In the genomic region with DNA sequence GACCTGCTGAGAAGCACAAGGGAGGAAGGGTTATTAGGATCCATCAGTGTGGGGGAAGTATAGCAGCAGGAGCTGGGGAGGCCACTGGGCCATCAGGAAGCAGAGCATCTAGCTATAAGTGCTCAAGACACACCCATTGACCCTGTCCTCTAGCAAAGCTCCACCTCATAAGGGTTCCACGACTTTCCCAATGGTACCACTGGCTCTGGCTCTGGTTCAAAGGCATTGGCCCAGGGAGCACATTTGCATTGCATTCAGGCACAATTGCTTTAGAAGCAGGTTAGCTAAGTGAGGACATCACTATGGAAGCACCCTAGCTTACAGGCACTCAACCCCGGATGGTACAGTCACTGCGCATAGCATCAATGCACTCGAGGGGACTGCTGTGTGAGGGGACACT, we compare ENCODE assay signal across 26 mouse cellular contexts. TPM values are rescaled to one million over a fixed set of nuclear protein-coding genes. Genes with fewer than 3 reads are reported as not detected.
DNase-seq lines count a peak whose midpoint lies in the region; ATAC-seq lines count a peak whose summit lies in the region.
"Had no signal": no experiment of that assay in that cellular context is flagged by ENCODE, and none has a peak within 500 bp of the region (broad histone marks: within the 10 kb centered on the region; RNA-seq: fewer than 3 reads in every experiment).

No protein-coding gene starts in this region.

- DNase-seq in kidney, adult 11 months = peak; percentile 36
- peak; percentile 31 to 61 for DNase-seq in kidney, postnatal 25 days
- DNase-seq in kidney, adult 9 months = no peak
- DNase-seq in ES-CJ7 (ENCODE audit: low read depth, low spot score) = peak; percentile 42
- peak; percentile 57 for DNase-seq in ZHBTc4 (ENCODE audit: low read depth, low spot score)
- DNase-seq in lung, adult 18-20 months = no peak
- no peak for DNase-seq in left cerebral cortex, postnatal 4 days
- DNase-seq: adrenal gland, adult 2 months; adrenal gland, postnatal 10 days; adrenal gland, postnatal 25 days; B cell, adult 2 months; cerebellum, adult 11 months; cerebellum, adult 18-20 months; cerebellum, adult 8-10 months; cerebellum, adult 9-11 months; cerebellum, postnatal 14 days; cerebellum, postnatal 36 days; forebrain, postnatal 0 days had no signal

- 75% methylated on average over 4 of the region's 4 CpGs for WGBS in kidney, embryonic 15.5 days

- no peaks in the 10 kb centered on the region for H3K27me3 ChIP-seq in kidney, embryonic 15.5 days
- H3K27me3 ChIP-seq: CH12.LX; embryonic facial prominence, embryonic 12.5 days; forebrain, embryonic 13.5 days; forebrain, embryonic 15.5 days had no signal

- no peak overlapping the region for H3K4me2 ChIP-seq in kidney, embryonic 15.5 days
- H3K4me2 ChIP-seq: embryonic facial prominence, embryonic 12.5 days; forebrain, embryonic 13.5 days; forebrain, embryonic 15.5 days had no signal

- intact Hi-C loops in left cerebral cortex, postnatal 4 days (cut with DNase I) = no loop called here

- H3K36me3 ChIP-seq in kidney, embryonic 15.5 days = peaks cover 38% of the 10 kb centered on the region
- H3K36me3 ChIP-seq: embryonic facial prominence, embryonic 10.5 days; embryonic facial prominence, embryonic 12.5 days; forebrain, embryonic 15.5 days had no signal

- no peak overlapping the region for H3K4me3 ChIP-seq in kidney, embryonic 15.5 days (replicated peaks)
- H3K4me3 ChIP-seq: embryonic facial prominence, embryonic 10.5 days; embryonic facial prominence, embryonic 12.5 days; forebrain, embryonic 13.5 days; forebrain, embryonic 15.5 days had no signal

- H3K4me1 ChIP-seq in kidney, embryonic 15.5 days = peaks cover 23% of the 10 kb centered on the region
- H3K4me1 ChIP-seq: embryonic facial prominence, embryonic 12.5 days; forebrain, embryonic 15.5 days had no signal

- no peak overlapping the region for H3K9ac ChIP-seq in kidney, embryonic 15.5 days
- H3K9ac ChIP-seq: embryonic facial prominence, embryonic 12.5 days; forebrain, embryonic 13.5 days; forebrain, embryonic 15.5 days; forebrain, postnatal 0 days had no signal

- H3K9me3 ChIP-seq in kidney, embryonic 15.5 days (replicated peaks) = no peaks in the 10 kb centered on the region
- H3K9me3 ChIP-seq: embryonic facial prominence, embryonic 10.5 days; embryonic facial prominence, embryonic 12.5 days; forebrain, embryonic 13.5 days; forebrain, embryonic 15.5 days had no signal

- ATAC-seq in kidney, embryonic 15.5 days (replicated peaks; ENCODE audit: low FRiP score) = no peak
- ATAC-seq: CD4-positive, CD25-positive, alpha-beta regulatory T cell, adult 4 months; forebrain, embryonic 13.5 days; forebrain, embryonic 15.5 days; forebrain, postnatal 0 days had no signal

- H3K27ac ChIP-seq in kidney, embryonic 15.5 days = no peak overlapping the region
- H3K27ac ChIP-seq: embryonic facial prominence, embryonic 10.5 days; embryonic facial prominence, embryonic 12.5 days; forebrain, embryonic 13.5 days; forebrain, embryonic 15.5 days had no signal

RNA-seq across cellular contexts. Expression of a gene that starts 46.4 kb away (rescaled TPM):
- 25.0 and 26.9 TPM in 2 replicates for polyA plus RNA-seq in kidney, embryonic 15.5 days (2015; fragmentation: Nextera tagmentation; extraction: Ambion mirVana)
- 1 to 10 TPM; 1.8 to 2.3 TPM for total RNA-seq in left cerebral cortex, postnatal 4 days (2021)
- total RNA-seq: MEL had no signal

Comparison
In these comparisons a context has a peak if more than half of its experiments do, and no peak if none do; other contexts are left out.
1. DNase-seq: peak in kidney, adult 11 months (single experiment), kidney, postnatal 25 days (2 of 2), ES-CJ7 (single experiment) and ZHBTc4 (single experiment); none in kidney, adult 9 months (single experiment), lung, adult 18-20 months (0 of 2) and left cerebral cortex, postnatal 4 days (single experiment).